Mouse (Mus musculus) neural tube, embryonic 14.5 days (tissue): ENCODE measurements at regions not wholly inside any gene's neighbourhood (a gene's known extent, or its start where the extent isn't known, plus 50 kb on each side); places are given as distances from the start of the nearest gene placed in this dataset.

ENCODE experiments used
- ATAC-seq: fragments of 200-750 bp; cut with Nextera tagmentation; 2 replicates; pipeline ENCODE4 v1.8.0; 2017; ENCODE audit warnings: low read depth, mild to moderate bottlenecking, moderate TSS enrichment, moderate library complexity
- H3K27ac ChIP-seq: fragments of 300-500 bp; sonication (generic); 2 replicates; pipeline ENCODE4 v1.5.1; 2014; ENCODE audit warnings: low read depth, mild to moderate bottlenecking, control low read depth, low read length, moderate library complexity, mixed read lengths
- H3K27me3 ChIP-seq: fragments of 300-500 bp; sonication (generic); 2 replicates; pipeline ENCODE4 v1.6.1; 2014; ENCODE audit warnings: low read length; ENCODE audit not compliant: control insufficient read depth, insufficient read depth
- H3K36me3 ChIP-seq: fragments of 300-500 bp; sonication (generic); 2 replicates; pipeline ENCODE4 v1.6.1; 2014; ENCODE audit warnings: low read length, mixed read lengths; ENCODE audit not compliant: control insufficient read depth, insufficient read depth
- H3K4me1 ChIP-seq: fragments of 300-500 bp; sonication (generic); 2 replicates; pipeline ENCODE4 v1.6.1; 2014; ENCODE audit warnings: low read length; ENCODE audit not compliant: control insufficient read depth, insufficient read depth
- H3K4me2 ChIP-seq: fragments of 300-500 bp; sonication (generic); 2 replicates; pipeline ENCODE4 v1.6.1; 2014; ENCODE audit warnings: mild to moderate bottlenecking, low read depth, low read length, control low read depth
- H3K4me3 ChIP-seq: fragments of 300-500 bp; sonication (generic); 2 replicates; pipeline ENCODE4 v1.5.1; 2014; ENCODE audit warnings: low read depth, low read length, control low read depth, mixed read lengths
- H3K9ac ChIP-seq: fragments of 300-500 bp; sonication (generic); replicated peaks from 2 replicates; pipeline ENCODE4 v1.6.1; 2014; ENCODE audit warnings: low read depth, mild to moderate bottlenecking, control low read depth, low read length, mixed read lengths
- H3K9me3 ChIP-seq: fragments of 300-500 bp; sonication (generic); 2 replicates; pipeline ENCODE4 v1.6.1; 2016; ENCODE audit warnings: low read length; ENCODE audit not compliant: control insufficient read depth
- WGBS: fragments of 180-500 bp; shearing (Covaris S2); extraction: QIAGEN DNeasy Blood & Tissue Kit; methylation state at CpG from one replicate; pipeline ENCODE4 v1.1.7; 2014; 5-methylcytosine and 5-hydroxymethylcytosine counted together

DNA sequence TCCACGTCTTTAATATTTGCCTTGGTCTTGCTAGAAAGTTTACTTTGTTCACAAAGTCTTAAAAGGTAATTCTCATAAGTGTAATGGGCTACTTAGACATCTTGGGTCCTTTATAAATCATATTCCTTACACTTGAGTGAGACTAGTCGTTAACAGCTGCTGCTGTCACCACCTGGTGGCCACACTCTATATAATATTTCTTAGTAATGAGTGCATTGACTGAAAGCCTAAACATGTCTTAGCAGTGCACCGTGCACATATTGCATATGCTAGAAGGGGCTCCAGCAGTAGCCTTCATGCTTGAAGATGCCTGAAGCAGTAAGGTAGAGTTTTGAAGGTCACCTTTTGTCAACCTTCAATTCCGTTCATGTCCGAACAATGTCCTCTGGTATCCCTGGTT is 177.2 kb downstream of the Nuf2 start:
- no peaks in the 10 kb centered on the region for H3K9me3 ChIP-seq
- no peak for ATAC-seq

DNA sequence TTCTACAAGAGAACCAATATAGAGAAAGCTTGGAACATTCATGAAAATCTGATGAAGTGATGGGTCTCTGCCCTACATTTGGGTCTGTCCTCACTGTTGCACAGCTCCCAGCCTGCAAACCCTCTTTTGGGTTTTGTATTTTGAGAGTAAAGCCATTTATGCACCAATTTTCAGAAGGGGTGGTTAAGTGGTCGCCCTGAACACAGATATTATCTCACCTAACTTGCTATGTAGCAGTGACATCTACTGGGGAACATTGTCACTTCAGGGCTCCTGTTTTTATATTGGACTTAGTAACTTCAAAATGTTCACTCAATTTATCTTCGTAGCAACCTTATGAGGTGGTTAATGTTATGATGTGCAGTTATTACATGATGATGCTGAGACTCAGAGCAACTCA is 183.6 kb downstream of the Nuf2 start:
- no peaks in the 10 kb centered on the region for H3K27me3 ChIP-seq
- no peak for ATAC-seq
- H3K4me1 ChIP-seq = no peaks in the 10 kb centered on the region
- no peak overlapping the region for H3K4me3 ChIP-seq
- H3K36me3 ChIP-seq = no peaks in the 10 kb centered on the region
- 45% methylated on average over 2 of the region's 2 CpGs for WGBS
- H3K9me3 ChIP-seq = no peaks in the 10 kb centered on the region
- H3K4me2 ChIP-seq = no peak overlapping the region
- no peak overlapping the region for H3K27ac ChIP-seq
- H3K9ac ChIP-seq = no peak overlapping the region

More for the DNA sequence above, 177.2 kb downstream of the Nuf2 start:
- WGBS = 76% methylated on average over 5 of the region's 5 CpGs
- Histone ChIP-seq H3K36me3 (no peaks in the 10 kb centered on the region), H3K4me2 (no peak overlapping the region), H3K4me1 (no peaks in the 10 kb centered on the region), H3K27ac (no peak overlapping the region), H3K4me3 (no peak overlapping the region), H3K9ac (no peak overlapping the region), H3K27me3 (no peaks in the 10 kb centered on the region)

DNA sequence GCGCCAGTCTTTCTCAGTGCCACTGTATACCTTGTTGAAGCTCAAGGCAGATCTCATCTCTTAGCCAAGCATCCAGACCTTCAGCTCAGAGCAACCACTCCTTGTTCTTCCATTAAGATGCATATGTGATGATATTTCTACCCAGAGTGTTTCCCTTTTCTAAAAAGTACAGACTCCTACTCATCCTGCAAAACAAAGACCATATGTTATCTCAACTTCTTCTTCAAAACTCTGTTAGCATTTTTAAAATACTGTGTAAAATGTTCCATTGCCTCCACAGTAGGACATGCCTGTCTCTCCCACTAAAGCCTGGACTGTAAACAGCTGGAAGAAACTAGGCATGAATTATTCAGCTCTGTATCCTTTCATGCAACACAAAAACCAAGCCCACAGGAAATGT is 184.4 kb downstream of the Nuf2 start:
- Histone ChIP-seq H3K9me3 (no peaks in the 10 kb centered on the region), H3K27me3 (no peaks in the 10 kb centered on the region), H3K27ac (no peak overlapping the region), H3K4me2 (no peak overlapping the region), H3K4me3 (no peak overlapping the region), H3K4me1 (no peaks in the 10 kb centered on the region), H3K36me3 (no peaks in the 10 kb centered on the region), H3K9ac (no peak overlapping the region)
- no peak for ATAC-seq
- WGBS = 97% methylated on average over 1 of the region's 1 CpGs

DNA sequence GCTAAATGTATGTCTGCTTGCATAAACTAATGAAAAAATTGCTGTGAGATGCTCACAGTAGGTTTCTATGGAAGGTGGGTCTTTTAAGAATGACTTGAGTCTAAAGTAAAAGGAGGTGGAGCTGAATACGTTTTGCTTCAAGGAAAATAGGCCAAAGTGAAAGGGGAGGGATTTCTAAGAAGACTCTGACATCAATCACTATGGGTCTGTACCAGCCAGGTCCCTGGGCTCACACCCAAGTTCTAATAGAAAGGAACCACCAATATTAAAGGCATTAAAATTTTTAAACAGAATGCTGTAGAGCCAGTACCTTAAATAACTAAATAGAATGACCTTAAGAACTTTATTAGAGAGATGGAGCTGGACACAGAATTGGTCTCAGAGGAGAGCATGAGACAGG is 190.1 kb downstream of the Nuf2 start:
- no peak for ATAC-seq
- Histone ChIP-seq H3K27ac (no peak overlapping the region), H3K9ac (no peak overlapping the region), H3K36me3 (no peaks in the 10 kb centered on the region), H3K9me3 (no peaks in the 10 kb centered on the region), H3K27me3 (no peaks in the 10 kb centered on the region), H3K4me2 (no peak overlapping the region), H3K4me3 (no peak overlapping the region), H3K4me1 (no peaks in the 10 kb centered on the region)
- WGBS = 50% methylated on average over 1 of the region's 1 CpGs

DNA sequence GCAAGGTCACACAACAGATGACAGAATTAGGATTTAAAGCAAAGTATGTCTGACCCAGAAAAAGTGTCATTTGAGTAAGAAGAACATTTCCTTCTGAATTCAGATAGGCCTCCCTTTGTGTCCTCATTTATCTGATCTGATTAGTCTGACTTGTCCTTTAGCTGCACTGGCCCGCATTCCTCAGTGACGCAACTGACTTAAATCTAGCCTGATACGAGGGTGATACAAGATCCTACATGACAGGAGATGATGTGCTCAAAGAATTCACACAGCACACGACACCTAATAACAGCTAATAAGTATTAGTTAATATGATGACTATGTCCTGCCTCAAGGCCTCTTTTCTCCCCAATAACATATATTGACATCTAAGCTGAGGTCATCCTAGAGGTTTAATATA is 192.8 kb downstream of the Nuf2 start:
- WGBS = 83% methylated on average over 4 of the region's 4 CpGs
- Histone ChIP-seq H3K4me3 (no peak overlapping the region), H3K4me2 (no peak overlapping the region), H3K36me3 (no peaks in the 10 kb centered on the region), H3K4me1 (no peaks in the 10 kb centered on the region), H3K9ac (no peak overlapping the region), H3K27ac (no peak overlapping the region), H3K9me3 (no peaks in the 10 kb centered on the region), H3K27me3 (no peaks in the 10 kb centered on the region)
- ATAC-seq = no peak

DNA sequence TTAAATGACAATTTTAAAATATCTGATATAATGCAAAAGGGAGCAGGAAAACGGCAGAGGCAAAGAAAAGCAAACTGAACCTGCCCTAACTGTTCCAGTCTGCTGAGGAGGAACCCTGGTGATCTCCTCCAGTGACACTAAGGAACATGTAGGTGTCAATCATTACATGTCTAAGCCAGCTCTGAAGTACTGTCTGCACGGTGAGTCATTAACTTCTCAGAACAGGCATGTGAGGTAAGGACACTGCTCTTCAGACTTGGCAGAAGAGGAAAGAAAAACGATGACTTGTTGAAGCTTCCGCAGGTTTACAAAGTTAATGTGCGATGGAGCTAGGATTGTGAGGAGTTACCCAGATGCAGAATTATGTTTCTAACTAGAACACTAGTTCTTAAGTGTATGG is 199.1 kb downstream of the Nuf2 start:
- Histone ChIP-seq H3K4me1 (no peaks in the 10 kb centered on the region), H3K9me3 (no peaks in the 10 kb centered on the region), H3K27ac (no peak overlapping the region), H3K36me3 (no peaks in the 10 kb centered on the region), H3K4me2 (no peak overlapping the region), H3K9ac (no peak overlapping the region), H3K27me3 (no peaks in the 10 kb centered on the region), H3K4me3 (no peak overlapping the region)
- WGBS = 93% methylated on average over 5 of the region's 5 CpGs
- no peak for ATAC-seq

DNA sequence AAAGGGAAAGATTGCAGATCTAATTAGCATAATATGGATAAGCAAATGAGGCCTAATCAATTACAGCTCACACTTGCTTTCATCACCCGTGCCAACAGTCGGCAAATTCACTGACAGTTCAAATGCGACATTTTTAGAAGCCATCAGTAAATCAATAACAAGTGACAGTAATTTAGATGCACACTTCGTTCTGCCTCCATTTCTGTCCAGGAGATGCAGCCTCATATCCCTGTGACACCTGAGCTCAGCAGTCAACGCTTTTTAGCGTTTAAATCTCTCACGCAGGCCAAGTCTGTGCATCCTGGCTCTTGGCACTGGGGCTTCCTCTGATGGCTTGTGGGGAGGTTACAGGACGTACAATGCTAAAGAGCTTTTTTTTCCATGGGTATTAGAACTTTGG is 218.0 kb downstream of the Nuf2 start:
- ATAC-seq = no peak
- Histone ChIP-seq H3K27me3 (no peaks in the 10 kb centered on the region), H3K27ac (no peak overlapping the region), H3K36me3 (no peaks in the 10 kb centered on the region), H3K9ac (no peak overlapping the region), H3K4me3 (no peak overlapping the region), H3K4me2 (no peak overlapping the region), H3K4me1 (no peaks in the 10 kb centered on the region), H3K9me3 (no peaks in the 10 kb centered on the region)
- WGBS = 46% methylated on average over 8 of the region's 8 CpGs

DNA sequence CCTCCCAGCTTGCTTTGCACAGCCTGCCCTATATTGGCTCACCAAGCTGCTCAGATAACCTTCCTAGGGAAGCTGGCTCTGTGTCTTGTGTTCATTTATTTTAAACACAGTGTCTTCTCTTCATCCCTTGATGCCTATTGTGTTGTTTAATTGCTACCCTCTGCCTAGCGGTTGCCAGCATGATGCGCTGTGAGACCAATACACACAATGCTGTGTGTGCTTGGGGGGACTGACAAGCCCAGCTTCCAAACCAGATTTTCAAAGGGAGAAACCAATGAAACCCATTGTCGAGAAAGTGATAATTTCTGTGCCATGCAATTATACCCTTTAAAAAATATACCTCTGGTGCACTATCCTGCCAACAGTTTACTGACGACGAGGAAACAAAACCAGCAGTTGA is 247.8 kb downstream of the Nuf2 start:
- no peaks in the 10 kb centered on the region for H3K27me3 ChIP-seq
- ATAC-seq = no peak
- H3K9ac ChIP-seq = no peak overlapping the region
- H3K4me1 ChIP-seq = no peaks in the 10 kb centered on the region
- no peak overlapping the region for H3K4me3 ChIP-seq
- H3K4me2 ChIP-seq = no peak overlapping the region
- 83% methylated on average over 5 of the region's 5 CpGs for WGBS
- no peak overlapping the region for H3K27ac ChIP-seq
- H3K36me3 ChIP-seq = no peaks in the 10 kb centered on the region
- no peaks in the 10 kb centered on the region for H3K9me3 ChIP-seq

DNA sequence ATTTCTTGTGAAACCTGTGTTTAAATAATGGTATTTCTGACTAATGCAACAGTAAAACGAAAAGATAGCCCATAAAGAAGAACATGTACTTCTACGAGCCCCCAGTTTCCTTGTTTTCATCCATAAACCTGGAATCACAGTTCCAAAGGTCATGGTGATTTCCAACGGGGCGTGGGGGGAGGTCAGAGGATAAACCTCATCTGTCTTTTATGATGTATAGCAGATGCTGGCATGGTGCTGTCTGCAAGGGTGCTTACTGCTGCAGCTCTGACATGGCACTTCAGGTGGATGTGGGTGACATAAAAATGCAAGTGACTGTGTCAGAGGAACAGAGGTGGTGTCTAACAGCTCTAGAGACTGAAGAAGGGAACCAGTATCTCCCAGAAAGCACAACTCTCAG is 260.5 kb downstream of the Nuf2 start:
- H3K4me2 ChIP-seq = no peak overlapping the region
- 80% methylated on average over 4 of the region's 4 CpGs for WGBS
- H3K9me3 ChIP-seq = no peaks in the 10 kb centered on the region
- H3K27me3 ChIP-seq = no peaks in the 10 kb centered on the region
- H3K27ac ChIP-seq = no peak overlapping the region
- no peak overlapping the region for H3K4me3 ChIP-seq
- no peaks in the 10 kb centered on the region for H3K4me1 ChIP-seq
- ATAC-seq = no peak
- no peaks in the 10 kb centered on the region for H3K36me3 ChIP-seq
- no peak overlapping the region for H3K9ac ChIP-seq
